Mouse (Mus musculus): ENCODE data around the gene Prickle2. TPM values are rescaled to one million over a fixed set of nuclear protein-coding genes. Genes with fewer than 3 reads are reported as not detected.

The Prickle2 gene
- polyA plus RNA-seq (2016; fragmentation: Nextera tagmentation; extraction: Ambion mirVana), result 2.3 and 2.6 TPM in 2 replicates

DNA sequence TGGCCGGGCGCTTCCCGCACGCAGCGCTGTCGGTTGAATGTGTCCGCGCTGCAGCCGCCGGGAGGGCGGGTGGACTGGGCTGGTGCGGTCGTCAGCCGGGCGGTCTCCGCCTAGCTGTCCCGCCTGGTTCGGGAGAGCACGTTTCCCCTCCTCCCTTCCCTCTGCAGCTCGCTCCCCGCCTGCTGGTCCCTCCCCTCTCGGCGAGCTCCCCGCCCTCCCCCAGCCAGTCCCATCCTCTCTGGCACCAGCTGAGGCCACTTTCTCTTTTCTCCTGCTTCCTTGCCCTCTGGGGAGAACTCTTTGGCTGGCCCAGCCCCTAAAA lies at the start of gene Prickle2:
Gene Prickle2, minus strand, starts transcription at position 11 of the 322 bp plus-strand sequence.
- Histone ChIP-seq H3K4me1 (peaks cover 33% of the 10 kb centered on the region), H3K27ac (peak within 1 kb of the TSS; percentile 85), H3K9me3 (no peaks in the 10 kb centered on the region), H3K36me3 (replicated peaks) (no peaks in the 10 kb centered on the region), H3K27me3 (ENCODE audit: poor library complexity, severe bottlenecking) (peaks cover 77% of the 10 kb centered on the region), H3K4me3 (peak within 1 kb of the TSS; percentile 78)
- DNase-seq (ENCODE audit: extremely low spot score, low spot score), result peak; percentile 75
- WGBS, result 0% methylated on average over 22 of the region's 24 CpGs

DNA sequence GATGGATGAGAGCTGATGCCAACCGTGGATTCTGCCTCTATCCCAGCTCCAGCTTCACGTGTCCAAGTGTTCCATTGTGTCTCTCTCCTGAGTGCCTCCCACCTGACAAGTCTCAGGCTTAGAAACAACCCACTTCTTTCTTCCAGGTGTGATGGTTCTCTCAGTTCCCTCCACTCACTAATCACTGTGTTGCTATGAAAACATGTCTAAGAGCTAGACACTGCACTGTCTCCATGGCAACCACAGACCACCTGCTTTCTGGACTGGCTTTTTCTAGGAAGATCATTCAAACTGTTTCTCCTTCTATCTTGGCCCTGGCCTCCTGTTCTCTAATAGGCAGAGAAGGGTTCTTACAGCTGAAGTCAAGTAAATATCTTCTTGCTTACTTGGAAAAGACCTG lies 46.8 kb upstream of the Prickle2 start:
- no peak for DNase-seq (ENCODE audit: extremely low spot score, low spot score)
- no peaks in the 10 kb centered on the region for H3K36me3 ChIP-seq (replicated peaks)
- no peak overlapping the region for H3K27ac ChIP-seq
- no peak overlapping the region for H3K4me3 ChIP-seq
- 88% methylated on average over 2 of the region's 2 CpGs for WGBS
- H3K27me3 ChIP-seq (ENCODE audit: poor library complexity, severe bottlenecking), result no peaks in the 10 kb centered on the region
- no peaks in the 10 kb centered on the region; the same call in 1 of the 2 replicates for H3K4me1 ChIP-seq
- H3K9me3 ChIP-seq, result no peaks in the 10 kb centered on the region

DNA sequence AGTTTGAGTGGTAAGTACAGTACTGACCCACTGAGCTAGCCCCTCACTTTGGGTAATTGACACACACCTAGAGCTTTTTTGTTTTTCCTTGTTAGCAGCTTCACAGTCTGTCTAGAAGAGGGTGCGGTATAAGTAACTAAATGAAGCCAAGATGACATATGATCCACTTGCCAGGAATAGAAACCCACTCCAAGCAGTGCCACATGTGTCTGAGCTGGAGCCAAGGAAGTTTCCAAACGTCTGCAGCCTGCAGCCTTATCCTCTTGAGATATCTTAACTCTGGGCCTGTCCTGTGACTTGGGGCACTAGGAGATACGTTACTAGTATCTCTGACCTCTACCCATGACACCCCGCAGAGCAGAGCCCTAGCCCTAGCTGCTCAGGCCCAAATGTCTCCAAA lies 43.5 kb upstream of the Prickle2 start:
- Histone ChIP-seq H3K4me3 (no peak overlapping the region), H3K9me3 (no peaks in the 10 kb centered on the region), H3K36me3 (replicated peaks) (no peaks in the 10 kb centered on the region), H3K27me3 (ENCODE audit: poor library complexity, severe bottlenecking) (no peaks in the 10 kb centered on the region), H3K4me1 (no peaks in the 10 kb centered on the region; the same call in 1 of the 2 replicates), H3K27ac (no peak overlapping the region)
- DNase-seq (ENCODE audit: extremely low spot score, low spot score), result no peak
- 76% methylated on average over 4 of the region's 4 CpGs for WGBS

DNA sequence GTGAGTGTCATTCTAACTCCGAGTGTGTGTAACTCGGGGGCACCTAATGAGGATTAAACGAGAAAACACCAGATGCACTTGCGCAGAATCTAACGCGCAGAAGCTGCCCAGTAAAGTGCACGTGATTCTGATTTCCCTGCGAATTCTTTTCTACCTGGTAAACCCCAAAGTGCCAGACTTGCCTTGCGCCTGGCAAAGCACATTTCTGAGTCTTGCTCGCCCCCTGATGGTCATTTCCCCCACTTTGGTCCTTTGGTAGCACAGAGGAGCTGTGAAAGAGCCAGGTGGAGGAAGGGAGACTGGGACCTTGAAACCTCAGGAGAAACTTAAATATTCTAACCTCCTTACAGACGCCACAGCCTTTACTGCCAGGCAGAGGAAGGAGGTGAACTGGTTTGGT lies 37.6 kb upstream of the Prickle2 start:
- H3K36me3 ChIP-seq (replicated peaks), result no peaks in the 10 kb centered on the region
- no peaks in the 10 kb centered on the region for H3K9me3 ChIP-seq
- 17% methylated on average over 11 of the region's 11 CpGs for WGBS
- H3K27ac ChIP-seq, result no peak overlapping the region
- peaks cover 12% of the 10 kb centered on the region; the same call in 1 of the 2 replicates for H3K27me3 ChIP-seq (ENCODE audit: poor library complexity, severe bottlenecking)
- no peak overlapping the region; the same call in 1 of the 2 replicates for H3K4me3 ChIP-seq
- peak; percentile 58 for DNase-seq (ENCODE audit: extremely low spot score, low spot score)
- peaks cover 12% of the 10 kb centered on the region for H3K4me1 ChIP-seq

DNA sequence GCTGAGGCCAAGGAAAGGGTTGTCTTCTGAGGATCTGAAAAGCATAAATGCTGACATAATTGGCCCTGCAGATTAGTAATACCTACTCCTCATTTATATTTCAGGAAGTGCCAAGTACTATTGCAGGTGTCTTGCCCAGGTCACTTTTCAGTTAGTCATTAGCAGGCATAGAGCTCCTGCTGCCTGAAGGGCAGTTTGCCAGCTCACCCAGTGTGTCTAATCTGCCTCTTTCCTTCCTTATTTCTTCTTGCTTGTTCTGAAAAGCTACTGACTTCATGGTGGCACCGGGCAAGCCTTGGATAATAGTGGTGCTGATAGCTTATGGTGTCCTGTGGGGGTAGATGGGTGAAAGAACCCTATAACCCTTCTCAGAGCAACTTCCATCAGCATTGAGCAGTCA lies 31.2 kb upstream of the Prickle2 start:
- no peak for DNase-seq (ENCODE audit: extremely low spot score, low spot score)
- no peaks in the 10 kb centered on the region for H3K36me3 ChIP-seq (replicated peaks)
- 86% methylated on average over 1 of the region's 1 CpGs for WGBS
- H3K4me3 ChIP-seq, result no peak overlapping the region
- peaks cover 4% of the 10 kb centered on the region; the same call in 1 of the 2 replicates for H3K27me3 ChIP-seq (ENCODE audit: poor library complexity, severe bottlenecking)
- peaks cover 13% of the 10 kb centered on the region; the same call in 1 of the 2 replicates for H3K9me3 ChIP-seq
- H3K27ac ChIP-seq, result no peak overlapping the region
- H3K4me1 ChIP-seq, result 0 out of 2 replicates have a peak, but pooled peaks cover 4% of the 10 kb centered on the region

DNA sequence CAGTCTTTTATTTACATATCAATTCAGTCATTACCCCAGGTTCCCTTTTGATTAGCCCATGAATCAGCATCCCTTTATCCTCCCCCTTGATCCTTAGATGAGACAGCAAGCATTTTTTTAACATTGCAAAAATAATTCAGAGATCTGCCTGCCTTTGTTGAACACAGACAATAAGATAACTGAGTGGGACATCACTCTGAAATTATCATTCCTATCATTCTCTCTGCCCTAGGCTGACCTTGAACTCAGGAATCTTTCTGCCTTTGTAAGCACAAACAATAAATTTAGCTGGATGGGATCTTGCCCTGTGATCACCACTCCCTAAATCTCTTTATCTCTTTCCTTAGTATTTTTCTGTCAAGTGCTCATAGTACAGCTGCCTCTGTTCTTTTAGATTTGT lies 27.7 kb upstream of the Prickle2 start:
- no peaks in the 10 kb centered on the region; the same call in 1 of the 2 replicates for H3K27me3 ChIP-seq (ENCODE audit: poor library complexity, severe bottlenecking)
- peaks cover 13% of the 10 kb centered on the region; the same call in 1 of the 2 replicates for H3K9me3 ChIP-seq
- H3K4me3 ChIP-seq, result no peak overlapping the region
- no peaks in the 10 kb centered on the region for H3K36me3 ChIP-seq (replicated peaks)
- H3K4me1 ChIP-seq, result peaks cover 3% of the 10 kb centered on the region
- no peak overlapping the region for H3K27ac ChIP-seq
- no peak for DNase-seq (ENCODE audit: extremely low spot score, low spot score)

DNA sequence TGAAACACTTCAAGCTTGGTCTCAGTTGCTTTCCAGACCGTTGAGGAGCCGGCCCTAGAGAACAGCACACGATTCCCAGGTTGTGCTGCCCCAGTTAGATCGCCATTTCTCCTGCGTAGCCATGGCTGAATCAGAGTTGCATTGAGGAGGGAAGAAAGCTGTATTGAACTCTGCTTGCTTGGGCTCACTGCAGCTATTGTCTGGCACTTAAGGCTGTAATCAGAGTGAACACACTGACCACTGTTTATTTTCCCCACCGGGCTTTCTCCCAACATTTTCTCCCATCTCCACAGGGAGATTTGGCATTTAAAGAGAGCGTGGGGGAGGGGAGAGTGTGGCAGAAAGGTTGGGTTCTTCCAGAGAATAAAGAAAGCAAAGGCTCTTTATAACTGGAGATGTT lies 22.6 kb upstream of the Prickle2 start:
- H3K36me3 ChIP-seq (replicated peaks), result no peaks in the 10 kb centered on the region
- no peaks in the 10 kb centered on the region; the same call in 1 of the 2 replicates for H3K27me3 ChIP-seq (ENCODE audit: poor library complexity, severe bottlenecking)
- H3K4me1 ChIP-seq, result peaks cover 32% of the 10 kb centered on the region
- no peak for DNase-seq (ENCODE audit: extremely low spot score, low spot score)
- H3K9me3 ChIP-seq, result peaks cover 3% of the 10 kb centered on the region; the same call in 1 of the 2 replicates
- WGBS, result 45% methylated on average over 7 of the region's 7 CpGs
- peak overlapping the region; percentile 59 for H3K27ac ChIP-seq
- H3K4me3 ChIP-seq, result no peak overlapping the region

DNA sequence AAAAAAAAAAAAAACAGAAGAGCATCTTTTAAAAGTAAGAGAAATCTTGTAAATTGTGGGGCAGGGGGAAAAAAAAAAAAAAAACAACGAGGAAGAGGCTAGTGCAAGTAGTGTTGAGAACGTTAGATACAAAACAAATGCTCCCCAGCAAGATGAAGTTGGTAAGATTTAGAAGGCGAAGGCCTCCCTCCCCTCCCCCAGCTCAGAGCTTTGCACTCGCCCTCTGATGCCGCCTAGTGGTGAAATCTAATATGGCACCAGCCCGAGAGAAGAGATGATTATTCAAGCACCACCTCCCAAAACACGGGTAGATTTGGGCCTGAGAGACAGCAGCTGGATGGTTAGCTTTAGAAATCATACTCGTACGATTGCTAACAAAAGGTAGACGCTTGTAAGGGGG lies 22.1 kb upstream of the Prickle2 start:
- Histone ChIP-seq H3K4me3 (no peak overlapping the region), H3K9me3 (peaks cover under 1% of the 10 kb centered on the region; the same call in 1 of the 2 replicates), H3K27me3 (ENCODE audit: poor library complexity, severe bottlenecking) (no peaks in the 10 kb centered on the region; the same call in 1 of the 2 replicates), H3K27ac (peak overlapping the region; percentile 59), H3K4me1 (peaks cover 32% of the 10 kb centered on the region), H3K36me3 (replicated peaks) (no peaks in the 10 kb centered on the region)
- WGBS, result 4% methylated on average over 10 of the region's 10 CpGs
- peak; percentile 86 for DNase-seq (ENCODE audit: extremely low spot score, low spot score)

DNA sequence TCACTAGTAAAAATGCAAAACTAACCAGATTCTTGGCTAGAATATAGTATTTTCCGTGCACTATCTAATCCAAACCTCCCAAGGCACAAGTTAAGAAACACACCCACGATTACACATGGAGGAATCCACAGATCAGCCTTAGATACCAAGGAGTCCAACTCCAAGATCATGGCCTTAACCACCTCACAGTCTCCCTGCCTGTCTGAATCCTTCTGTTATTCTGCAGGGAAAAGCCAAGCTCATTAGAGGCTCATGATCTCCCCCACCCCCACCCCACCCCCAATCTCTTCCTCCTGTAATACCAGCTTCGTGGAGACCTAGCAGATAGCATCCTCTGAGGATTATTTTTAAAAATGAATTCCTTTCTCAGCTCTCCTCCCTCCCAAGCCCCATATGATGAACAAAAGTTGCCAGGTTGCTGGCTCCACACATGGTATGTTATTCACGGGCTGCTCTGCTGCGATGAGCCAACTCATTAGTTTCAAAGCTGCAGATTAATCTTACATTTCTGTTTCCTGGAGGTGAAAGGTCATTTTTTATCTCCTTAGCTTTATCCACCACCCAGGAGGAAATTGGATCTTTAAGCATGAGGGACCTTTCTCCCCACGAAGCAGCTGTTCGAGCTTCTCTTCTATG lies 21.5 kb upstream of the Prickle2 start:
- Histone ChIP-seq H3K4me3 (no peak overlapping the region), H3K27ac (no peak overlapping the region), H3K27me3 (ENCODE audit: poor library complexity, severe bottlenecking) (no peaks in the 10 kb centered on the region; the same call in 1 of the 2 replicates), H3K9me3 (no peaks in the 10 kb centered on the region), H3K4me1 (peaks cover 32% of the 10 kb centered on the region), H3K36me3 (replicated peaks) (no peaks in the 10 kb centered on the region)
- no peak for DNase-seq (ENCODE audit: extremely low spot score, low spot score)
- 17% methylated on average over 7 of the region's 7 CpGs for WGBS

DNA sequence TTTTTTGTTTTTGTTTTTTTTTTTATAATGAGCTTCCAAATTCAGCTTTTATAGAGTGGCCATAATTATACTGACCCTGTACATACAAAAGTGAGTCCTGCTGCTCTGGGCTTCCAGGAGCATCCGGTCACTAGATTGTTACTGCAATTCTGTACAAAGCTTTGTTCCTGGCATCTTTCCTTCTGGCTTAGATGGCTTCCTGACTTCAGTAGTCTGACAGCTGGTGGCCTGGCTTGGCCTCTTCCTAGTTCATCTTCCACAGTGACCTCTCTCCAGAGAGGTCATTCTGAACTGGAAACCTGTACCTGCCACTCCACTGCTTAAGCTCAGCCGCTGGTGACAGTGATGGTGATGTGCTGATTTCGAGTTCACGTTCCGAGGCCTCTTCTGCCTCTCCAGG lies 20.2 kb upstream of the Prickle2 start:
- Histone ChIP-seq H3K9me3 (no peaks in the 10 kb centered on the region), H3K36me3 (replicated peaks) (no peaks in the 10 kb centered on the region), H3K4me1 (peaks cover 32% of the 10 kb centered on the region), H3K27me3 (ENCODE audit: poor library complexity, severe bottlenecking) (no peaks in the 10 kb centered on the region; the same call in 1 of the 2 replicates), H3K4me3 (no peak overlapping the region), H3K27ac (no peak overlapping the region)
- WGBS, result 85% methylated on average over 5 of the region's 5 CpGs
- no peak for DNase-seq (ENCODE audit: extremely low spot score, low spot score)

DNA sequence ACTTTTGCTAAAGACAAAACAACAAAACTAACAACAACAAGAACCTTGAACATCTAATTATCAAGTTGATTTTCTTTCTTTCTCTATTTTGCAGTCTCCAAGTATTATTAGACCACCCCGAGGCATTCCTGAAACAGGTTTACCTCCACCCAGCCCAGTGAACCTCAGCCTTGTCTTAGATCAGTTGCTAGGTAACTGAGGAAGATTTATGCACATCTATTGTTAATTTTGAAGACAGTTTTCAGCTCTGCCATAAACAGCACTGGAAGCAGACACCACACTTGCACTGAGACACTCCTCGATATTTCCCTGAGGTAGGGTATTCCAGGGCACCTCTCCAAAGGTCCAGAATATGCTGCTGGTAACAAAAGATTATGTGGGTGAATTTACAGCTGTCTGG lies 18.4 kb upstream of the Prickle2 start:
- H3K36me3 ChIP-seq (replicated peaks), result no peaks in the 10 kb centered on the region
- no peak overlapping the region for H3K4me3 ChIP-seq
- DNase-seq (ENCODE audit: extremely low spot score, low spot score), result no peak
- H3K27me3 ChIP-seq (ENCODE audit: poor library complexity, severe bottlenecking), result no peaks in the 10 kb centered on the region; the same call in 1 of the 2 replicates
- no peak overlapping the region for H3K27ac ChIP-seq
- H3K4me1 ChIP-seq, result peaks cover 32% of the 10 kb centered on the region
- no peaks in the 10 kb centered on the region for H3K9me3 ChIP-seq
- 79% methylated on average over 2 of the region's 2 CpGs for WGBS

DNA sequence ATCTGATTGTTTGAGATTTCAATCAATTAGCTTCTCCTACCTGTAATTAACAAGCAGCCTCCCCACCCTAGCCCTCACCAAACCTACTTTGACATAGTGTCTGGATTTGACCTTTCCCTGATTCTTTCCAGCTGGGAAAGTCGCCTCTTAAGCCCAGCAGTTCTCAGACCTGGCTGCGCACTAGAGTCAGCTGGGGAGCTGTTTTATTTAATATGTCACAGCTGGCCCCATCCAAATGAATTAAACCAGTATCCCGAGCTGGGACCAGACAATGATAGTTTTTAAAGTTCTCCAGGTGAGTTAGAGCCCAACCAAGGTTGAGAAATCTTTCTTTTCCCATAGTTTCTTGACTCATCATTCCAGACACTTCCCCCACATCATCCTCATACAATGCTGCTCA lies 9.9 kb upstream of the Prickle2 start:
- H3K4me3 ChIP-seq, result no peak overlapping the region
- DNase-seq (ENCODE audit: extremely low spot score, low spot score), result no peak
- H3K4me1 ChIP-seq, result 0 out of 2 replicates have a peak, but pooled peaks cover 6% of the 10 kb centered on the region
- no peak overlapping the region for H3K27ac ChIP-seq
- H3K9me3 ChIP-seq, result no peaks in the 10 kb centered on the region
- no peaks in the 10 kb centered on the region for H3K27me3 ChIP-seq (ENCODE audit: poor library complexity, severe bottlenecking)
- WGBS, result 47% methylated on average over 3 of the region's 3 CpGs
- no peaks in the 10 kb centered on the region for H3K36me3 ChIP-seq (replicated peaks)

DNA sequence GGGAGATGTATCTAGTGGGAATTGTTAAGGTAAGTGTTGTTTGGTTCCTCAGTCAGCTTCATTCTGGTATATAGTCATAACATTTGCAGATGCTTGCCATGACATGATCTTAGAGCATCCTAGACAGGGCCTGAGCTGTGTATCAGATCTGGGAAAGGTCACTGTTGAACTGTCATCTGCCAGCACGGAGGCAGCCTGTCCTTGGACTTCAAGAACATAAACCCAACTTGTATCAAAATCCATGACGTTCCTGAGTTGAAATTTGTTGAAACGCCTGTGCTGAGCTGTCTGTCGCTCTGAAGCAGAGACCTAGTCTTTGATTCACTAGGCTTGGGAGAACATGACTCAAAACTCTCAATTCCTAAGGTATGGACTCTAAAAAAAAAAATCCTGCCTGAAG lies 8.8 kb upstream of the Prickle2 start:
- H3K9me3 ChIP-seq, result no peaks in the 10 kb centered on the region
- 0 out of 2 replicates have a peak, but pooled peaks cover 6% of the 10 kb centered on the region for H3K4me1 ChIP-seq
- H3K4me3 ChIP-seq, result no peak overlapping the region
- H3K27me3 ChIP-seq (ENCODE audit: poor library complexity, severe bottlenecking), result no peaks in the 10 kb centered on the region
- no peak overlapping the region for H3K27ac ChIP-seq
- H3K36me3 ChIP-seq (replicated peaks), result no peaks in the 10 kb centered on the region
- 91% methylated on average over 4 of the region's 4 CpGs for WGBS
- no peak for DNase-seq (ENCODE audit: extremely low spot score, low spot score)
